Mouse (Mus musculus): ENCODE measurements at regions not wholly inside any gene's neighbourhood (a gene's known extent, or its start where the extent isn't known, plus 50 kb on each side); places are given as distances from the start of the nearest gene placed in this dataset.

DNA sequence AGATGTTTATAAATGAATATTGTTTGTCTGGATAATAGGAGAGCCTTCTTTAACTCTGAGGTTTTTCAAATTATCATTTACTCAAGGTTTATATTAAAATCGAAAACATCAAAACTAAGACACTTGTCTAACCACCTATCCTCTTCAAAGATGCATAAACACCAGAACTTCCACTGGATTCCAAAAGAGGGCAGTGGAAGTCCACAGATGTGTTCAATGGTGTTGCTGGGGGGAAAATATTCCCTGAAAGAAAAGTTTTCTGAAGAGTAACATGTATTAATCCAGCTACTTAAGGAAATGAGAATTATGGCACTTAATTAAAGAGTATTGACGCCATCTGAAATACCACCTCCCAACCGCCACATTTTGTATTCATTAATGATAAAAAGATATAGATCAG lies 586.9 kb downstream of the Kcnj2 start:
- Histone ChIP-seq H3K36me3 (ENCODE audit: control insufficient read depth, insufficient read depth, low read length) (no peaks in the 10 kb centered on the region), H3K4me1 (ENCODE audit: control insufficient read depth, insufficient read depth, insufficient read length) (no peaks in the 10 kb centered on the region), H3K27me3 (ENCODE audit: control insufficient read depth, insufficient read depth, low read length) (no peaks in the 10 kb centered on the region), H3K4me3 (ENCODE audit: extremely low read depth, insufficient read depth, insufficient read length) (no peak overlapping the region), H3K27ac (ENCODE audit: insufficient read depth, low read length) (no peak overlapping the region)
- TF ChIP-seq CTCF (IDR thresholded peaks at IDR 0.05; ENCODE audit: extremely low read depth, insufficient read depth, insufficient read length, insufficient replicate concordance) (no peak), POLR2A (IDR thresholded peaks at IDR 0.05; ENCODE audit: low read depth, low read length) (no peak)
- DNase-seq (ENCODE audit: low read depth in 1 of 2, low spot score in 2 of 2) = no peak
- WGBS = 78% methylated on average over 3 of the region's 3 CpGs

DNA sequence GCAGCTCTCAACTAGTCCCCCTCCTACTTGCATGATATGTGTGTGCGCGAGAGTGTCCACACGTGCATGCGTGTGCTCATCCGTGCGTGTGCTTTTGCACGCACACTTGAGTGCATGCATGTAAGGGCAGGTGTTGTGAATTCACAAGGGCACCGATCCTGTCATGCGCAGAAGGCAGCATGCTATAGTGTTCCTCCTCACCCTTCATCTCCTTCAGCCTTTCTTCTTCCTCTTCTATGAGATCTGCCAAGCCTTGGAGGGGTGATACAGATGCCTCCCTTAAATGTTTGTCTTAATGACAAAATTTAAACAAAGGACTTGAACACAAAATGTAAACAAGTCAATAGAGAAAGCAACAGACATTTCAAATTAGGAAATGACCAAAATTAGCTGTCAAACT lies 591.8 kb downstream of the Kcnj2 start:
- no peaks in the 10 kb centered on the region for H3K27me3 ChIP-seq (ENCODE audit: control insufficient read depth, insufficient read depth, low read length)
- 97% methylated on average over 9 of the region's 9 CpGs for WGBS
- H3K36me3 ChIP-seq (ENCODE audit: control insufficient read depth, insufficient read depth, low read length) = no peaks in the 10 kb centered on the region
- H3K4me1 ChIP-seq (ENCODE audit: control insufficient read depth, insufficient read depth, insufficient read length) = no peaks in the 10 kb centered on the region
- no peak overlapping the region for H3K27ac ChIP-seq (ENCODE audit: insufficient read depth, low read length)
- DNase-seq (ENCODE audit: low read depth in 1 of 2, low spot score in 2 of 2) = no peak
- no peak overlapping the region for H3K4me3 ChIP-seq (ENCODE audit: extremely low read depth, insufficient read depth, insufficient read length)
- TF ChIP-seq POLR2A (IDR thresholded peaks at IDR 0.05; ENCODE audit: low read depth, low read length) (no peak), CTCF (IDR thresholded peaks at IDR 0.05; ENCODE audit: extremely low read depth, insufficient read depth, insufficient read length, insufficient replicate concordance) (no peak)

DNA sequence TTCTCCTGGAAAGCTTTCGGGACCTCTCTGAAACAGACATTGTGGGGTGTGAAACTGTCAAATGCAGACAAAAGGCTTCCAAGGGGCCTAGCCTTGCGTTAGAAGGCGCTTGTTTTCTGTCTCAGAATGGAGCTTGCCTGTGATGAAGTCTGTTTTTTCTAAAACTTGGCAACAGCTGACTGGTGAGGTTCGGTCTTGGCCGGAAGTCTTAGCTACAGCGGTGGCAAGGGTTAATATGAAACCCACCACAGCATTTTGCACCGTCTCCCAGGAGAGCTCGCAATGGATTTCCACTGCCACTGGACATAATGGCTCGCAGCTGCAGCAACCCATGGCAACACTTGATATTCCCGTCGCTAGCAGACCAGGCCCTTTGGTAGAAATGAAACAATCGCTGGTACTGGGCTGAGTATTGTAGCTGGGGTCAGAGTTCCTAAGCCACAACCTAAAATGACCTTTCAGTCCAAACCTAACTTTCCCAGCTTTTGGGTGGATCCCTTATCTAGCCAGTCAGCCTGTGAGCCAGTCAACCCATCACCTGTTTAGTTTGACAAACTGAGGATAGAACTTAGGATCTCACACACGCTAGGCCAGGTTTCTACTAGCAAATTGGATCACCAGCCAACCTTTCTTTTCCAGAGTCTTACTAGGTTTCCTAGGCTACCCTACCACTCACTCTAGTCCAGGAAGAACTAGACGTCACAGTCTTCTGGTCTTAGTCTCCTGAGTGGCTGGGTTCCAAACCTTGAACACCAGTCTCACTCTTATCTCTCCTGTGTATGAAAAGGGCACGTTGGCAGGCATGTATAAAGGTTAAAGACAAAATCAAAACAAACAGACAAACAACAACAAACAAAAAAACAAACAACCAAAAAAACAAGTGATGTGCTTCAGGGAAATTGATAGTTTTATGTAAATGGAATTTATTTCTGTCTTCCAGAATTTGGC lies 592.7 kb downstream of the Kcnj2 start:
- no peaks in the 10 kb centered on the region for H3K27me3 ChIP-seq (ENCODE audit: control insufficient read depth, insufficient read depth, low read length)
- no peaks in the 10 kb centered on the region for H3K4me1 ChIP-seq (ENCODE audit: control insufficient read depth, insufficient read depth, insufficient read length)
- no peak for DNase-seq (ENCODE audit: low read depth in 1 of 2, low spot score in 2 of 2)
- no peaks in the 10 kb centered on the region for H3K36me3 ChIP-seq (ENCODE audit: control insufficient read depth, insufficient read depth, low read length)
- no peak for TF ChIP-seq POLR2A (IDR thresholded peaks at IDR 0.05; ENCODE audit: low read depth, low read length)
- no peak for TF ChIP-seq CTCF (IDR thresholded peaks at IDR 0.05; ENCODE audit: extremely low read depth, insufficient read depth, insufficient read length, insufficient replicate concordance)
- no peak overlapping the region for H3K27ac ChIP-seq (ENCODE audit: insufficient read depth, low read length)
- no peak overlapping the region for H3K4me3 ChIP-seq (ENCODE audit: extremely low read depth, insufficient read depth, insufficient read length)
- WGBS = 89% methylated on average over 15 of the region's 15 CpGs

- Histone ChIP-seq H3K36me3 (ENCODE audit: control insufficient read depth, insufficient read depth, low read length) (no peaks in the 10 kb centered on the region), H3K4me1 (ENCODE audit: control insufficient read depth, insufficient read depth, insufficient read length) (no peaks in the 10 kb centered on the region), H3K27ac (ENCODE audit: insufficient read depth, low read length) (no peak overlapping the region), H3K27me3 (ENCODE audit: control insufficient read depth, insufficient read depth, low read length) (no peaks in the 10 kb centered on the region), H3K4me3 (ENCODE audit: extremely low read depth, insufficient read depth, insufficient read length) (no peak overlapping the region)
- TF ChIP-seq POLR2A (IDR thresholded peaks at IDR 0.05; ENCODE audit: low read depth, low read length) = no peak
- TF ChIP-seq CTCF (IDR thresholded peaks at IDR 0.05; ENCODE audit: extremely low read depth, insufficient read depth, insufficient read length, insufficient replicate concordance) = no peak
- 86% methylated on average over 3 of the region's 3 CpGs for WGBS
- no peak for DNase-seq (ENCODE audit: low read depth in 1 of 2, low spot score in 2 of 2)
These were observed 597.3 kb downstream of the Kcnj2 start for GRCm38 (mm10) chr11:111663269-111663668.

GRCm38 (mm10) chr11:111666336-111666735 lies 600.4 kb downstream of the Kcnj2 start:
- no peak for DNase-seq (ENCODE audit: low read depth in 1 of 2, low spot score in 2 of 2)
- Histone ChIP-seq H3K36me3 (ENCODE audit: control insufficient read depth, insufficient read depth, low read length) (no peaks in the 10 kb centered on the region), H3K4me1 (ENCODE audit: control insufficient read depth, insufficient read depth, insufficient read length) (no peaks in the 10 kb centered on the region), H3K4me3 (ENCODE audit: extremely low read depth, insufficient read depth, insufficient read length) (no peak overlapping the region), H3K27ac (ENCODE audit: insufficient read depth, low read length) (no peak overlapping the region), H3K27me3 (ENCODE audit: control insufficient read depth, insufficient read depth, low read length) (no peaks in the 10 kb centered on the region)
- 82% methylated on average over 6 of the region's 6 CpGs for WGBS
- TF ChIP-seq POLR2A (IDR thresholded peaks at IDR 0.05; ENCODE audit: low read depth, low read length) = no peak

- no peak overlapping the region for H3K27ac ChIP-seq (ENCODE audit: insufficient read depth, low read length)
- no peaks in the 10 kb centered on the region for H3K27me3 ChIP-seq (ENCODE audit: control insufficient read depth, insufficient read depth, low read length)
- H3K36me3 ChIP-seq (ENCODE audit: control insufficient read depth, insufficient read depth, low read length) = no peaks in the 10 kb centered on the region
- no peaks in the 10 kb centered on the region for H3K4me1 ChIP-seq (ENCODE audit: control insufficient read depth, insufficient read depth, insufficient read length)
- 80% methylated on average over 2 of the region's 2 CpGs for WGBS
- TF ChIP-seq POLR2A (IDR thresholded peaks at IDR 0.05; ENCODE audit: low read depth, low read length) = no peak
- TF ChIP-seq CTCF (IDR thresholded peaks at IDR 0.05; ENCODE audit: extremely low read depth, insufficient read depth, insufficient read length, insufficient replicate concordance) = no peak
- no peak overlapping the region for H3K4me3 ChIP-seq (ENCODE audit: extremely low read depth, insufficient read depth, insufficient read length)
- DNase-seq (ENCODE audit: low read depth in 1 of 2, low spot score in 2 of 2) = no peak
These were observed 605.9 kb downstream of the Kcnj2 start for GRCm38 (mm10) chr11:111671865-111672264.

- WGBS = 47% methylated on average over 1 of the region's 1 CpGs
- TF ChIP-seq POLR2A (IDR thresholded peaks at IDR 0.05; ENCODE audit: low read depth, low read length) = no peak
- TF ChIP-seq CTCF (IDR thresholded peaks at IDR 0.05; ENCODE audit: extremely low read depth, insufficient read depth, insufficient read length, insufficient replicate concordance) = no peak
- no peaks in the 10 kb centered on the region for H3K36me3 ChIP-seq (ENCODE audit: control insufficient read depth, insufficient read depth, low read length)
- no peak overlapping the region for H3K27ac ChIP-seq (ENCODE audit: insufficient read depth, low read length)
- no peak for DNase-seq (ENCODE audit: low read depth in 1 of 2, low spot score in 2 of 2)
- no peaks in the 10 kb centered on the region for H3K27me3 ChIP-seq (ENCODE audit: control insufficient read depth, insufficient read depth, low read length)
- H3K4me1 ChIP-seq (ENCODE audit: control insufficient read depth, insufficient read depth, insufficient read length) = no peaks in the 10 kb centered on the region
- H3K4me3 ChIP-seq (ENCODE audit: extremely low read depth, insufficient read depth, insufficient read length) = no peak overlapping the region
These were observed 609.7 kb downstream of the Kcnj2 start for GRCm38 (mm10) chr11:111675673-111676072.

Data from spleen, adult 2 months (tissue).